29 mouse cellular contexts compared by ENCODE assay signal in the genomic region with DNA sequence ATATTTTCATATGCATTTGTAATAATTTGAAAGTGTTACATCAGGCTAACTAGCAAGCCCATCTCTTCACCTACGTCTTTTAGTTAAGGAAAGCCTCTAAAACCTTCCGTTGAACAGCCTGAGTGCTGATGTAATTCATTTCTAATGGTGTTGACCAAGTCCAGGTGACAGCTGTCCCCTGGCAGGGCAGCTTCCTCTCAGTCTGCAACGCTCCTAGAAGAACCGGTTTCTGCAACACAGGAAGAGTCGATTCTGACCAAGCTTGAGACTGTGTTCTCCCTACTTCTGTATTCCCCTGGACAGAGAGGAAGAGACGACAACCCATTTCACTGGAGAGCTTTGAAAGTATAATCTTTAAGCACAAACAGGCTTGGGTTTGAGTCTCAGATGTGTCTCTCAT. TPM values are rescaled to one million over a fixed set of nuclear protein-coding genes. Genes with fewer than 3 reads are reported as not detected.
A peak's percentile ranks its signal among the peaks of the same experiment; 100 is the strongest.
DNase-seq lines count a peak whose midpoint lies in the region; ATAC-seq and TF ChIP-seq lines count a peak whose summit lies in the region.
"Had no signal": no experiment of that assay in that cellular context is flagged by ENCODE, and none has a peak within 500 bp of the region (broad histone marks: within the 10 kb centered on the region; RNA-seq: fewer than 3 reads in every experiment).

No protein-coding gene starts in this region.

- H3K4me1 ChIP-seq in lung, postnatal 0 days (ENCODE audit: insufficient read depth, low read depth, low read length): no peaks in the 10 kb centered on the region
- H3K4me1 ChIP-seq in intestine, embryonic 15.5 days (replicated peaks): no peaks in the 10 kb centered on the region
- H3K4me1 ChIP-seq in liver, embryonic 12.5 days: peaks cover 25% of the 10 kb centered on the region
- H3K4me1 ChIP-seq: hindbrain, embryonic 13.5 days; kidney, embryonic 15.5 days; limb, embryonic 13.5 days; midbrain, embryonic 12.5 days had no signal

- ATAC-seq in lung, postnatal 0 days: peak; percentile 33; the same call in 1 of the 2 replicates
- peak; percentile 76 for ATAC-seq in intestine, embryonic 15.5 days
- 0 out of 2 replicates have a peak, but pooled peaks have one; percentile 42 for ATAC-seq in monocyte, adult 5-6 weeks (replicated peaks; ENCODE audit: insufficient number of reproducible peaks, low FRiP score, low TSS enrichment, poor library complexity, severe bottlenecking)
- ATAC-seq in liver, embryonic 12.5 days: no peak
- ATAC-seq: forebrain, embryonic 16.5 days; liver, postnatal 0 days had no signal

- H3K4me3 ChIP-seq in lung, postnatal 0 days (ENCODE audit: low read depth, low read length): no peak overlapping the region
- H3K4me3 ChIP-seq in intestine, embryonic 15.5 days (replicated peaks): no peak overlapping the region
- H3K4me3 ChIP-seq in liver, embryonic 12.5 days: no peak overlapping the region
- H3K4me3 ChIP-seq: erythroblast, embryonic 14.5 days; hindbrain, embryonic 13.5 days; kidney, embryonic 15.5 days; left cerebral cortex, adult 2 months; limb, embryonic 13.5 days; megakaryocyte, embryonic 14.5 days; midbrain, embryonic 12.5 days had no signal

- 39% methylated on average over 6 of the region's 6 CpGs for WGBS in lung, postnatal 0 days
- WGBS in intestine, embryonic 15.5 days: 57% methylated on average over 6 of the region's 6 CpGs
- 38% methylated on average over 6 of the region's 6 CpGs for WGBS in liver, embryonic 12.5 days (ENCODE audit: insufficient replicate concordance)

- no peak for TF ChIP-seq CTCF in lung, postnatal 0 days (IDR thresholded peaks at IDR 0.05)

- no peak overlapping the region for H3K27ac ChIP-seq in lung, postnatal 0 days (ENCODE audit: low read length)
- H3K27ac ChIP-seq in intestine, embryonic 15.5 days: no peak overlapping the region
- H3K27ac ChIP-seq in liver, embryonic 12.5 days: no peak overlapping the region
- H3K27ac ChIP-seq: hindbrain, embryonic 13.5 days; kidney, embryonic 15.5 days; left cerebral cortex, adult 2 months; limb, embryonic 13.5 days; midbrain, embryonic 12.5 days had no signal

- no peak overlapping the region for H3K4me2 ChIP-seq in lung, postnatal 0 days (replicated peaks; ENCODE audit: low read depth, low read length)
- H3K4me2 ChIP-seq in intestine, embryonic 15.5 days (replicated peaks): no peak overlapping the region
- no peak overlapping the region for H3K4me2 ChIP-seq in liver, embryonic 12.5 days
- H3K4me2 ChIP-seq: heart, embryonic 11.5 days; hindbrain, embryonic 13.5 days; kidney, embryonic 15.5 days; limb, embryonic 13.5 days; liver, embryonic 11.5 days; midbrain, embryonic 12.5 days had no signal

- H3K27me3 ChIP-seq in lung, postnatal 0 days (replicated peaks; ENCODE audit: insufficient read depth, low read length): no peaks in the 10 kb centered on the region
- H3K27me3 ChIP-seq in intestine, embryonic 15.5 days (replicated peaks): no peaks in the 10 kb centered on the region
- 0 out of 2 replicates have a peak, but pooled peaks cover 3% of the 10 kb centered on the region for H3K27me3 ChIP-seq in liver, embryonic 12.5 days (replicated peaks)
- H3K27me3 ChIP-seq: hindbrain, embryonic 13.5 days; kidney, embryonic 15.5 days; megakaryocyte, embryonic 14.5 days; midbrain, embryonic 12.5 days had no signal

- no peak overlapping the region for H3K9ac ChIP-seq in lung, postnatal 0 days (replicated peaks; ENCODE audit: low read depth)
- no peak overlapping the region for H3K9ac ChIP-seq in intestine, embryonic 15.5 days
- H3K9ac ChIP-seq in liver, embryonic 12.5 days: no peak overlapping the region
- H3K9ac ChIP-seq: hindbrain, embryonic 13.5 days; kidney, embryonic 15.5 days; limb, embryonic 13.5 days; liver, postnatal 0 days; midbrain, embryonic 12.5 days had no signal

- no peaks in the 10 kb centered on the region for H3K9me3 ChIP-seq in lung, postnatal 0 days (ENCODE audit: low read length)
- no peaks in the 10 kb centered on the region for H3K9me3 ChIP-seq in intestine, embryonic 15.5 days
- no peaks in the 10 kb centered on the region for H3K9me3 ChIP-seq in liver, embryonic 12.5 days (replicated peaks)
- H3K9me3 ChIP-seq: hindbrain, embryonic 13.5 days; kidney, embryonic 15.5 days; limb, embryonic 13.5 days; megakaryocyte, embryonic 14.5 days; midbrain, embryonic 12.5 days had no signal

- peak; percentile 43 for DNase-seq in lung, postnatal 0 days (ENCODE audit: low spot score)
- no peak for DNase-seq in lung, postnatal 14 days
- DNase-seq in right cerebral cortex, postnatal 25 days: no peak
- DNase-seq in ovary, postnatal 10 days (ENCODE audit: low spot score): no peak
- DNase-seq: adrenal gland, postnatal 14 days; cerebellum, adult 18-20 months; cerebellum, postnatal 10 days; gastrocnemius, postnatal 25 days; heart, adult 18-20 months; heart, postnatal 36 days; kidney, adult 18-20 months; kidney, postnatal 25 days; liver, postnatal 0 days; retina, postnatal 1 day; right cerebral cortex, postnatal 14 days; thymus, postnatal 25 days had no signal

- H3K36me3 ChIP-seq in lung, postnatal 0 days (ENCODE audit: insufficient read depth, low read length): no peaks in the 10 kb centered on the region
- no peaks in the 10 kb centered on the region for H3K36me3 ChIP-seq in intestine, embryonic 15.5 days
- H3K36me3 ChIP-seq in liver, embryonic 12.5 days: no peaks in the 10 kb centered on the region
- H3K36me3 ChIP-seq: hindbrain, embryonic 13.5 days; kidney, embryonic 15.5 days; limb, embryonic 13.5 days; midbrain, embryonic 12.5 days had no signal

- no peak for TF ChIP-seq EP300 in lung, postnatal 0 days (IDR thresholded peaks at IDR 0.05)

RNA-seq across cellular contexts. Expression of a gene that starts 21.6 kb away (rescaled TPM):
- polyA plus RNA-seq in lung, postnatal 0 days (2015; fragmentation: Nextera tagmentation; extraction: Ambion mirVana): 11.1 and 12.4 TPM in 2 replicates
- polyA plus RNA-seq in intestine, embryonic 15.5 days (2015; fragmentation: Nextera tagmentation; extraction: Ambion mirVana): 43.4 and 43.7 TPM in 2 replicates
- 14.9 to 37.4 TPM (median 36.5 TPM) in 3 replicates for total RNA-seq in monocyte, adult 5-6 weeks (2017)
- polyA plus RNA-seq in liver, embryonic 12.5 days (2016; fragmentation: Nextera tagmentation; extraction: Ambion mirVana): 60.3 and 61.3 TPM in 2 replicates
